Mouse (Mus musculus): ENCODE measurements at regions not wholly inside any gene's neighbourhood (a gene's known extent, or its start where the extent isn't known, plus 50 kb on each side); places are given as distances from the start of the nearest gene placed in this dataset.

DNA sequence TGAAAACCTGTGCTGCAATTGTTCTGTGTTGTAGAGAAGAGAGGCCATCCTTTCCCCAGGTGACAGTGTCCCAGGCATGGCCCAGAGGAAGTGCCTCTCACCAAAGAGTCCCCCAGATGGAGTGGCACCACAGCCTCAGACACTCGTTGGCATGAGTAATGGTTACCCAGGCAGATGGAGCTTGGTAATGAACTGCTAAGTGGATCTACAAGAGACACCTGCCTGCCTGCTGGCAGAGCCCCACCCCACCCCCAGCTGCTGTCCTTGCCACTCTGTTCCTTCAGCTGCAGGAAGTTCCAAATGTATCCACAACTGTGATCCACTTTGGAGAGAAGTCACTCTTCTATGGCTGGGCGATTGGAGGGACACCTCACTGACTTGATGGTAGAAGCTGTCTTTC is 72.0 kb downstream of the Foxa2 start:
- no peak for TF ChIP-seq GATA1 (IDR thresholded peaks at IDR 0.05; ENCODE audit: borderline replicate concordance, low read length)
- no peak for TF ChIP-seq FLI1 (IDR thresholded peaks at IDR 0.05; ENCODE audit: low read length)
